Mouse (Mus musculus) adrenal gland, adult (tissue): ENCODE results near the gene Psmd2.

Experiments used
- DNase-seq, 2 experiments: peaks; one replicate each; pipeline ENCODE4 v3.0.0; 2022 to 2023; ENCODE audit warnings: low spot score in 1 of 2; ENCODE audit not compliant: inconsistent age in 2 of 2

The Psmd2 gene

GRCm38 (mm10) chr16:20651076-20651946 lies at the start of gene Psmd2:
TSS of gene Psmd2 (plus strand) at chr16:20651652.
- DNase-seq: peak; percentile 97 to 99

GRCm38 (mm10) chr16:20604705-20605104 lies 46.7 kb upstream of the Psmd2 start:
- DNase-seq: no peak

GRCm38 (mm10) chr16:20610501-20611356 lies 40.7 kb upstream of the Psmd2 start:
- peak; percentile 78 to 94 for DNase-seq

- DNase-seq: peak; percentile 92 to 97
Measured at GRCm38 (mm10) chr16:20611357-20612227, 39.9 kb upstream of the Psmd2 start, which contains the start of the genes Eef1akmt4, Gm49333 and Alg3. TSS of gene Eef1akmt4 (plus strand) at chr16:20611593. TSS of gene Gm49333 (plus strand) at chr16:20611610. TSS of gene Alg3 (minus strand) at chr16:20611735.

- peak; percentile 45 to 78 for DNase-seq
Measured at GRCm38 (mm10) chr16:20619541-20620398, 31.7 kb upstream of the Psmd2 start.

- DNase-seq: no peak
Measured at GRCm38 (mm10) chr16:20620399-20620735, 31.1 kb upstream of the Psmd2 start.

- DNase-seq: peak in 1 of 2 experiments; percentile 88
Measured at GRCm38 (mm10) chr16:20620751-20621190, 30.7 kb upstream of the Psmd2 start.

- peak; percentile 86 to 93 for DNase-seq
Measured at GRCm38 (mm10) chr16:20621191-20621990, 30.1 kb upstream of the Psmd2 start, which contains the start of gene Camk2n2. TSS of gene Camk2n2 (minus strand) at chr16:20621287.

- DNase-seq: peak; percentile 92 to 96
Measured at GRCm38 (mm10) chr16:20621991-20622685, 29.3 kb upstream of the Psmd2 start.

- peak in 1 of 2 experiments; percentile 74 for DNase-seq
Measured at GRCm38 (mm10) chr16:20623211-20623610, 28.2 kb upstream of the Psmd2 start.

- DNase-seq: no peak
Measured at GRCm38 (mm10) chr16:20628871-20629391, 22.5 kb upstream of the Psmd2 start.

- DNase-seq: peak; percentile 53 to 78
Measured at GRCm38 (mm10) chr16:20629731-20630634, 21.5 kb upstream of the Psmd2 start, which contains the start of gene Ece2. TSS of gene Ece2 (plus strand) at chr16:20629828.

GRCm38 (mm10) chr16:20637410-20637809 lies 14.0 kb upstream of the Psmd2 start:
- DNase-seq: no peak

- no peak for DNase-seq
Measured at GRCm38 (mm10) chr16:20638367-20638766, 13.1 kb upstream of the Psmd2 start.

GRCm38 (mm10) chr16:20642161-20642560 lies 9.3 kb upstream of the Psmd2 start:
- DNase-seq: peak; percentile 75 to 91

GRCm38 (mm10) chr16:20643911-20644310 lies 7.5 kb upstream of the Psmd2 start:
- DNase-seq: peak; percentile 81 to 89

GRCm38 (mm10) chr16:20651947-20652310 lies 477 bp downstream of the Psmd2 start:
- no peak for DNase-seq
